Mouse (Mus musculus) lung, postnatal 0 days (tissue): ENCODE data around the gene Gm28047. TPM values are rescaled to one million over a fixed set of nuclear protein-coding genes. Genes with fewer than 3 reads are reported as not detected.
"Not testable (repeated sequence)": the region's sequence is repeated elsewhere in the genome, so short reads cannot be mapped to it uniquely, and the experiment has no call there.

Source experiments
- ATAC-seq: fragments of 200-750 bp; cut with Nextera tagmentation; 2 replicates; pipeline ENCODE4 v1.8.0; 2017; ENCODE audit warnings: moderate library complexity
- DNase-seq: peaks from one replicate; pipeline ENCODE4 v3.0.0-alpha.2; 2016; ENCODE audit warnings: low spot score
- H3K27ac ChIP-seq: fragments of 300-500 bp; sonication (generic); 2 replicates; pipeline ENCODE4 v1.5.1; 2014; ENCODE audit warnings: antibody characterized with exemption, mild to moderate bottlenecking, low read length, mixed read lengths
- H3K27me3 ChIP-seq: fragments of 300-500 bp; sonication (generic); replicated peaks from 2 replicates; pipeline ENCODE4 v1.6.1; 2014; ENCODE audit warnings: low read length, mixed read lengths; ENCODE audit not compliant: insufficient read depth
- H3K36me3 ChIP-seq: fragments of 300-500 bp; sonication (generic); 2 replicates; pipeline ENCODE4 v1.6.1; 2014; ENCODE audit warnings: low read length, mixed read lengths; ENCODE audit not compliant: insufficient read depth
- H3K4me1 ChIP-seq: fragments of 300-500 bp; sonication (generic); 2 replicates; pipeline ENCODE4 v1.6.1; 2014; ENCODE audit warnings: antibody characterized with exemption, low read depth, low read length, mixed read lengths; ENCODE audit not compliant: insufficient read depth
- H3K4me2 ChIP-seq: fragments of 300-500 bp; sonication (generic); replicated peaks from 2 replicates; pipeline ENCODE4 v1.6.1; 2014; ENCODE audit warnings: low read depth, mild to moderate bottlenecking, low read length, moderate library complexity, mixed read lengths
- H3K4me3 ChIP-seq: fragments of 300-500 bp; sonication (generic); 2 replicates; pipeline ENCODE4 v1.5.1; 2014; ENCODE audit warnings: low read depth, low read length
- H3K9ac ChIP-seq: fragments of 300-500 bp; sonication (generic); replicated peaks from 2 replicates; pipeline ENCODE4 v1.6.1; 2014; ENCODE audit warnings: low read depth, mild to moderate bottlenecking
- H3K9me3 ChIP-seq: fragments of 300-500 bp; sonication (generic); 2 replicates; pipeline ENCODE4 v1.6.1; 2016; ENCODE audit warnings: low read length, mixed read lengths
- CTCF ChIP-seq: IDR thresholded peaks from 2 replicates; pipeline ENCODE4 v1.5.1; 2016; ENCODE audit warnings: antibody characterized with exemption, mild to moderate bottlenecking
- EP300 ChIP-seq: IDR thresholded peaks from 2 replicates; pipeline ENCODE4 v1.6.1; 2016; ENCODE audit warnings: antibody characterized with exemption, mild to moderate bottlenecking, control low read depth
- WGBS: fragments of 180-500 bp; shearing (Covaris S2); extraction: QIAGEN DNeasy Blood & Tissue Kit; methylation state at CpG from one replicate; pipeline ENCODE4 v1.1.7; 2014; 5-methylcytosine and 5-hydroxymethylcytosine counted together
- polyA plus RNA-seq: library from polyadenylated mRNA; unstranded; fragments of >200 nt; fragmentation: Nextera tagmentation; extraction: Ambion mirVana; gene quantifications from 2 replicates; pipeline ENCODE4 v1.2.1, GENCODE M21; 2015

The Gm28047 gene
- polyA plus RNA-seq, 1 experiment from 2014 or later, result not detected

GRCm38 (mm10) chr15:102616174-102616573 is 8.7 kb downstream of the Gm28047 start:
- H3K36me3 ChIP-seq, result no peaks in the 10 kb centered on the region
- H3K4me2 ChIP-seq, result no peak overlapping the region
- WGBS, result 89% methylated on average over 2 of the region's 2 CpGs
- H3K9me3 ChIP-seq, result no peaks in the 10 kb centered on the region
- ATAC-seq (no peak), DNase-seq (no peak)
- no peaks in the 10 kb centered on the region for H3K4me1 ChIP-seq
- H3K27ac ChIP-seq, result no peak overlapping the region
- TF ChIP-seq EP300, result no peak
- no peak for TF ChIP-seq CTCF
- no peaks in the 10 kb centered on the region for H3K27me3 ChIP-seq
- no peak overlapping the region for H3K4me3 ChIP-seq
- no peak overlapping the region for H3K9ac ChIP-seq

- Histone ChIP-seq H3K27me3 (no peaks in the 10 kb centered on the region), H3K4me1 (no peaks in the 10 kb centered on the region), H3K9ac (no peak overlapping the region), H3K9me3 (no peaks in the 10 kb centered on the region), H3K27ac (no peak overlapping the region), H3K36me3 (no peaks in the 10 kb centered on the region), H3K4me2 (no peak overlapping the region), H3K4me3 (no peak overlapping the region)
- TF ChIP-seq CTCF (no peak), EP300 (no peak)
- no peak for ATAC-seq
- no peak for DNase-seq
Measured at GRCm38 (mm10) chr15:102614224-102614623, 10.6 kb downstream of the Gm28047 start.

- TF ChIP-seq CTCF, result peak; percentile 64
- TF ChIP-seq EP300, result no peak
- Histone ChIP-seq H3K4me2 (no peak overlapping the region), H3K9me3 (no peaks in the 10 kb centered on the region), H3K9ac (no peak overlapping the region), H3K4me1 (no peaks in the 10 kb centered on the region), H3K27ac (no peak overlapping the region), H3K4me3 (no peak overlapping the region), H3K36me3 (no peaks in the 10 kb centered on the region), H3K27me3 (no peaks in the 10 kb centered on the region)
- DNase-seq (no peak), ATAC-seq (no peak)
Measured at GRCm38 (mm10) chr15:102612966-102613365, 11.9 kb downstream of the Gm28047 start.

GRCm38 (mm10) chr15:102608586-102608985 is 16.3 kb downstream of the Gm28047 start:
- not testable (repeated sequence) for DNase-seq
- 68% methylated on average over 1 of the region's 1 CpGs for WGBS

GRCm38 (mm10) chr15:102593996-102594656 is 30.7 kb downstream of the Gm28047 start:
- no peak overlapping the region for H3K4me3 ChIP-seq
- no peak overlapping the region for H3K27ac ChIP-seq
- H3K4me1 ChIP-seq, result no peaks in the 10 kb centered on the region; the same call in 1 of the 2 replicates
- no peaks in the 10 kb centered on the region for H3K27me3 ChIP-seq
- H3K9me3 ChIP-seq, result no peaks in the 10 kb centered on the region
- H3K36me3 ChIP-seq, result 0 out of 2 replicates have a peak, but pooled peaks cover 3% of the 10 kb centered on the region
- H3K4me2 ChIP-seq, result no peak overlapping the region
- DNase-seq, result peak; percentile 55
- no peak overlapping the region for H3K9ac ChIP-seq
- TF ChIP-seq EP300 (no peak), CTCF (no peak)
- ATAC-seq, result no peak
- WGBS, result 51% methylated on average over 8 of the region's 8 CpGs

More at GRCm38 (mm10) chr15:102608586-102608985, 16.3 kb downstream of the Gm28047 start:
- H3K4me3 ChIP-seq, ATAC-seq, H3K4me1 ChIP-seq, H3K27me3 ChIP-seq, H3K9ac ChIP-seq, H3K4me2 ChIP-seq, H3K9me3 ChIP-seq, H3K36me3 ChIP-seq, H3K27ac ChIP-seq: not testable (repeated sequence)

GRCm38 (mm10) chr15:102592674-102593073 is 32.2 kb downstream of the Gm28047 start:
- Histone ChIP-seq H3K4me1 (no peaks in the 10 kb centered on the region; the same call in 1 of the 2 replicates), H3K27me3 (no peaks in the 10 kb centered on the region), H3K4me2 (no peak overlapping the region), H3K27ac (no peak overlapping the region), H3K9ac (no peak overlapping the region), H3K36me3 (0 out of 2 replicates have a peak, but pooled peaks cover 3% of the 10 kb centered on the region), H3K9me3 (no peaks in the 10 kb centered on the region), H3K4me3 (no peak overlapping the region)
- no peak for TF ChIP-seq EP300
- TF ChIP-seq CTCF, result peak; percentile 69
- DNase-seq, result peak; percentile 78
- ATAC-seq, result no peak
- 12% methylated on average over 1 of the region's 1 CpGs for WGBS
